In genomic region chr11:101314567-101314966, GRCm38 (mm10) we compare ENCODE assay signal across 22 mouse cellular contexts. TPM values are rescaled to one million over a fixed set of nuclear protein-coding genes. Genes with fewer than 3 reads are reported as not detected.
DNase-seq lines count a peak whose midpoint lies in the region; ATAC-seq and TF ChIP-seq lines count a peak whose summit lies in the region.
"Had no signal": no experiment of that assay in that cellular context is flagged by ENCODE, and none has a peak within 500 bp of the region (broad histone marks: within the 10 kb centered on the region; RNA-seq: fewer than 3 reads in every experiment).

No protein-coding gene starts in this region.

- H3K9me3 ChIP-seq in intestine, postnatal 0 days (ENCODE audit: control insufficient read depth) = no peaks in the 10 kb centered on the region
- H3K9me3 ChIP-seq in intestine, embryonic 15.5 days = no peaks in the 10 kb centered on the region
- H3K9me3 ChIP-seq in ES-Bruce4 (replicated peaks; ENCODE audit: control insufficient read depth, insufficient read depth, low read length, poor library complexity, severe bottlenecking) = 0 out of 2 replicates have a peak, but pooled peaks cover 5% of the 10 kb centered on the region
- no peaks in the 10 kb centered on the region for H3K9me3 ChIP-seq in liver, embryonic 16.5 days (replicated peaks; ENCODE audit: control insufficient read depth, low read length)
- no peaks in the 10 kb centered on the region for H3K9me3 ChIP-seq in limb, embryonic 10.5 days (replicated peaks)
- H3K9me3 ChIP-seq: embryonic facial prominence, embryonic 10.5 days; hindbrain, embryonic 12.5 days; limb, embryonic 12.5 days had no signal

- DNase-seq in 416B (ENCODE audit: low read depth) = peak; percentile 25
- no peak for DNase-seq in limb, embryonic 10.5 days (ENCODE audit: low spot score)
- no peak for DNase-seq in embryo, embryonic 11 days
- DNase-seq: adrenal gland, postnatal 36 days; cerebellum, adult 11-12 months; gastrocnemius, adult 2 months; kidney, adult 9 months; kidney, postnatal 36 days; lung, postnatal 10 days; midbrain, embryonic 14.5 days; right cerebral cortex, postnatal 14 days; spleen, adult 18-20 months had no signal

- H3K27ac ChIP-seq in intestine, postnatal 0 days (ENCODE audit: low read depth, low read length) = no peak overlapping the region
- H3K27ac ChIP-seq in intestine, embryonic 15.5 days = no peak overlapping the region
- H3K27ac ChIP-seq in ES-Bruce4 (ENCODE audit: insufficient read depth, low read length) = no peak overlapping the region
- peak overlapping the region; percentile 99 for H3K27ac ChIP-seq in liver, embryonic 16.5 days (ENCODE audit: low read length)
- no peak overlapping the region for H3K27ac ChIP-seq in limb, embryonic 10.5 days
- H3K27ac ChIP-seq: embryonic facial prominence, embryonic 10.5 days; hindbrain, embryonic 12.5 days; limb, embryonic 12.5 days had no signal

- no peak overlapping the region for H3K4me3 ChIP-seq in intestine, postnatal 0 days (ENCODE audit: low read depth, low read length)
- H3K4me3 ChIP-seq in intestine, embryonic 15.5 days (replicated peaks) = no peak overlapping the region
- H3K4me3 ChIP-seq in ES-Bruce4 (ENCODE audit: low read depth, low read length) = no peak overlapping the region
- H3K4me3 ChIP-seq in liver, embryonic 16.5 days (ENCODE audit: low read depth, low read length) = no peak overlapping the region
- no peak overlapping the region for H3K4me3 ChIP-seq in limb, embryonic 10.5 days
- H3K4me3 ChIP-seq: hindbrain, embryonic 12.5 days; limb, embryonic 12.5 days had no signal

- peaks cover 11% of the 10 kb centered on the region for H3K36me3 ChIP-seq in intestine, postnatal 0 days (ENCODE audit: control insufficient read depth, insufficient read depth)
- H3K36me3 ChIP-seq in intestine, embryonic 15.5 days = peaks cover 9% of the 10 kb centered on the region
- peaks cover 17% of the 10 kb centered on the region for H3K36me3 ChIP-seq in ES-Bruce4 (ENCODE audit: control insufficient read depth, insufficient read depth, low read length, poor library complexity, severe bottlenecking)
- peaks cover 15% of the 10 kb centered on the region for H3K36me3 ChIP-seq in liver, embryonic 16.5 days (ENCODE audit: control insufficient read depth, insufficient read depth)
- H3K36me3 ChIP-seq in limb, embryonic 10.5 days = peaks cover 22% of the 10 kb centered on the region

- TF ChIP-seq EP300 in ES-Bruce4 (IDR thresholded peaks at IDR 0.05; ENCODE audit: insufficient read depth, low read depth, low read length) = no peak

- TF ChIP-seq CTCF in intestine, postnatal 0 days (IDR thresholded peaks at IDR 0.05; ENCODE audit: low read depth) = peak; percentile 36
- no peak for TF ChIP-seq CTCF in ES-Bruce4 (IDR thresholded peaks at IDR 0.05; ENCODE audit: low read depth, low read length)

- H3K9ac ChIP-seq in intestine, postnatal 0 days (ENCODE audit: low read depth, low read length) = no peak overlapping the region
- no peak overlapping the region for H3K9ac ChIP-seq in intestine, embryonic 15.5 days
- H3K9ac ChIP-seq in ES-Bruce4 (ENCODE audit: low read depth, poor library complexity, severe bottlenecking) = peak overlapping the region; percentile 93; the same call in 1 of the 2 replicates
- H3K9ac ChIP-seq in liver, embryonic 16.5 days (ENCODE audit: low read depth, low read length) = no peak overlapping the region
- H3K9ac ChIP-seq: hindbrain, embryonic 12.5 days; limb, embryonic 12.5 days had no signal

- no peak for TF ChIP-seq POLR2A in ES-Bruce4 (IDR thresholded peaks at IDR 0.05; ENCODE audit: insufficient read depth, low read length)

- H3K4me1 ChIP-seq in intestine, postnatal 0 days (replicated peaks; ENCODE audit: control insufficient read depth, insufficient read depth, low read length) = no peaks in the 10 kb centered on the region
- peaks cover 7% of the 10 kb centered on the region; the same call in 1 of the 2 replicates for H3K4me1 ChIP-seq in intestine, embryonic 15.5 days (replicated peaks)
- H3K4me1 ChIP-seq in ES-Bruce4 (ENCODE audit: control insufficient read depth, insufficient read depth, low read length) = no peaks in the 10 kb centered on the region
- H3K4me1 ChIP-seq in liver, embryonic 16.5 days (ENCODE audit: control insufficient read depth, low read depth, low read length) = peaks cover 24% of the 10 kb centered on the region
- H3K4me1 ChIP-seq in limb, embryonic 10.5 days = peaks cover 17% of the 10 kb centered on the region

- no peak for ATAC-seq in intestine, postnatal 0 days
- no peak for ATAC-seq in intestine, embryonic 15.5 days
- no peak for ATAC-seq in liver, embryonic 16.5 days (ENCODE audit: low read depth)
- ATAC-seq: CD4-positive, CD25-positive, alpha-beta regulatory T cell, adult 4 months; inflammation-experienced regulatory T-cells, adult 6 months had no signal

- no peaks in the 10 kb centered on the region for H3K27me3 ChIP-seq in intestine, postnatal 0 days (replicated peaks; ENCODE audit: control insufficient read depth, insufficient read depth, low read length)
- H3K27me3 ChIP-seq in intestine, embryonic 15.5 days (replicated peaks) = no peaks in the 10 kb centered on the region
- no peaks in the 10 kb centered on the region for H3K27me3 ChIP-seq in ES-Bruce4 (ENCODE audit: control insufficient read depth, insufficient read depth, low read length, poor library complexity, severe bottlenecking)
- no peaks in the 10 kb centered on the region for H3K27me3 ChIP-seq in liver, embryonic 16.5 days (ENCODE audit: control insufficient read depth, insufficient read depth, low read depth, low read length)
- no peaks in the 10 kb centered on the region for H3K27me3 ChIP-seq in limb, embryonic 10.5 days (ENCODE audit: low read depth, poor library complexity, severe bottlenecking)
- H3K27me3 ChIP-seq: hindbrain, embryonic 12.5 days; limb, embryonic 12.5 days had no signal

- 92% methylated on average over 1 of the region's 1 CpGs for WGBS in intestine, postnatal 0 days
- WGBS in intestine, embryonic 15.5 days = 100% methylated on average over 1 of the region's 1 CpGs
- 93% methylated on average over 1 of the region's 1 CpGs for WGBS in liver, embryonic 16.5 days (ENCODE audit: insufficient replicate concordance)
- WGBS in limb, embryonic 10.5 days = 95% methylated on average over 1 of the region's 1 CpGs

- H3K4me2 ChIP-seq in intestine, postnatal 0 days (replicated peaks; ENCODE audit: low read depth) = no peak overlapping the region
- H3K4me2 ChIP-seq in intestine, embryonic 15.5 days (replicated peaks) = no peak overlapping the region
- H3K4me2 ChIP-seq in liver, embryonic 16.5 days (ENCODE audit: low read depth, low read length) = 0 out of 2 replicates have a peak overlapping the region, but pooled peaks have one; percentile 85

RNA-seq across cellular contexts. Expression of gene Psme3, which starts 1.4 kb away (rescaled TPM):
- 59.5 and 60.2 TPM in 2 replicates for polyA plus RNA-seq in intestine, postnatal 0 days (2015; fragmentation: Nextera tagmentation; extraction: Ambion mirVana)
- 137 and 147 TPM in 2 replicates for polyA plus RNA-seq in intestine, embryonic 15.5 days (2015; fragmentation: Nextera tagmentation; extraction: Ambion mirVana)
- 161 and 168 TPM in 2 replicates for polyA plus RNA-seq in ES-Bruce4 (2011; ENCODE audit: insufficient read depth, insufficient read length, low read depth, missing spikeins)
- polyA plus RNA-seq in liver, embryonic 16.5 days (2015; fragmentation: Nextera tagmentation; extraction: Ambion mirVana) = 162 and 170 TPM in 2 replicates
- polyA plus RNA-seq in limb, embryonic 10.5 days (2016; fragmentation: Nextera tagmentation; extraction: Ambion mirVana) = 210 and 214 TPM in 2 replicates

RNA-seq across cellular contexts. Expression of gene Aoc2, which starts 10.3 kb away (rescaled TPM):
- polyA plus RNA-seq in intestine, postnatal 0 days (2015; fragmentation: Nextera tagmentation; extraction: Ambion mirVana) = 0.34 and 0.41 TPM in 2 replicates
- 1.2 and 1.3 TPM in 2 replicates for polyA plus RNA-seq in intestine, embryonic 15.5 days (2015; fragmentation: Nextera tagmentation; extraction: Ambion mirVana)
- polyA plus RNA-seq in ES-Bruce4 (2011; ENCODE audit: insufficient read depth, insufficient read length, low read depth, missing spikeins) = 3.5 and 5.8 TPM in 2 replicates
- 1.5 and 1.8 TPM in 2 replicates for polyA plus RNA-seq in liver, embryonic 16.5 days (2015; fragmentation: Nextera tagmentation; extraction: Ambion mirVana)
- polyA plus RNA-seq in limb, embryonic 10.5 days (2016; fragmentation: Nextera tagmentation; extraction: Ambion mirVana) = 2.7 and 2.8 TPM in 2 replicates

RNA-seq across cellular contexts. Expression of gene Becn1, which starts 12.5 kb away (rescaled TPM):
- 117 and 124 TPM in 2 replicates for polyA plus RNA-seq in intestine, postnatal 0 days (2015; fragmentation: Nextera tagmentation; extraction: Ambion mirVana)
- 132 and 143 TPM in 2 replicates for polyA plus RNA-seq in intestine, embryonic 15.5 days (2015; fragmentation: Nextera tagmentation; extraction: Ambion mirVana)
- polyA plus RNA-seq in ES-Bruce4 (2011; ENCODE audit: insufficient read depth, insufficient read length, low read depth, missing spikeins) = 48.2 and 53.0 TPM in 2 replicates
- polyA plus RNA-seq in liver, embryonic 16.5 days (2015; fragmentation: Nextera tagmentation; extraction: Ambion mirVana) = 89.6 and 93.6 TPM in 2 replicates
- 148 TPM in 2 replicates for polyA plus RNA-seq in limb, embryonic 10.5 days (2016; fragmentation: Nextera tagmentation; extraction: Ambion mirVana)

RNA-seq across cellular contexts. Expression of gene Aoc3, which starts 15.8 kb away (rescaled TPM):
- 3.7 and 4.4 TPM in 2 replicates for polyA plus RNA-seq in intestine, postnatal 0 days (2015; fragmentation: Nextera tagmentation; extraction: Ambion mirVana)
- polyA plus RNA-seq in intestine, embryonic 15.5 days (2015; fragmentation: Nextera tagmentation; extraction: Ambion mirVana) = 2.1 and 2.7 TPM in 2 replicates
- 0.84 and 0.94 TPM in 2 replicates for polyA plus RNA-seq in ES-Bruce4 (2011; ENCODE audit: insufficient read depth, insufficient read length, low read depth, missing spikeins)
- polyA plus RNA-seq in liver, embryonic 16.5 days (2015; fragmentation: Nextera tagmentation; extraction: Ambion mirVana) = 0.05 TPM in 2 replicates
- polyA plus RNA-seq in limb, embryonic 10.5 days (2016; fragmentation: Nextera tagmentation; extraction: Ambion mirVana) = 0.03 TPM in 1 of 2 replicates, not detected in the other
- polyA plus RNA-seq: CD4-positive, CD25-positive, alpha-beta regulatory T cell, adult 4 months; forebrain, embryonic 11.5 days; hindbrain, embryonic 12.5 days; inflammation-experienced regulatory T-cells, adult 6 months had no signal

RNA-seq across cellular contexts. Expression of gene Coa3, which starts 35.7 kb away (rescaled TPM):
- polyA plus RNA-seq in intestine, postnatal 0 days (2015; fragmentation: Nextera tagmentation; extraction: Ambion mirVana) = 255 and 276 TPM in 2 replicates
- polyA plus RNA-seq in intestine, embryonic 15.5 days (2015; fragmentation: Nextera tagmentation; extraction: Ambion mirVana) = 250 and 261 TPM in 2 replicates
- polyA plus RNA-seq in ES-Bruce4 (2011; ENCODE audit: insufficient read depth, insufficient read length, low read depth, missing spikeins) = 44.8 and 53.0 TPM in 2 replicates
- 77.7 and 79.9 TPM in 2 replicates for polyA plus RNA-seq in liver, embryonic 16.5 days (2015; fragmentation: Nextera tagmentation; extraction: Ambion mirVana)
- 187 and 192 TPM in 2 replicates for polyA plus RNA-seq in limb, embryonic 10.5 days (2016; fragmentation: Nextera tagmentation; extraction: Ambion mirVana)
